Mouse (Mus musculus): ENCODE measurements around the gene Cradd. TPM values are rescaled to one million over a fixed set of nuclear protein-coding genes. Genes with fewer than 3 reads are reported as not detected.

Gene Cradd
- polyA plus RNA-seq, 1 experiment from 2014 or later, result 13.2 TPM

DNA sequence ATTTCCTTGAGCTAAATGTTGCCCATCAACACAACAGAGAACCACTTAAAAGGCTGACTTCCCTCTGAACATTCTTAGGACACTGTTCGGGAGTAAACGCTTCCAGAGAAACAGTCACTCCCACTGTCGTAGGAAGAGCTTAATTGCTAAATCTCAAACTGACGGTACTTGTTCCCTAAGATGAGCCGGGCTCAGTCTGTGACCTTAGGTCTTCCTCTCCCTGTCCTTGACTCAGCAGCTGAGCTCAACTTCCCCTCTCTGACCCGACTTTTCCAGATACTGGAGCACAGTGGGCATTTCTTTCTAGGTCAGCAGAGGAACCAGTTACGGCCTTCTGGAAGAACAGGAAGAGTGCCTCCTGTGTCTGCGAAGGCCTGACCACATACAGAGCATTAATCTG is 87.7 kb downstream of the Cradd start:
- peaks cover 30% of the 10 kb centered on the region for H3K27me3 ChIP-seq (ENCODE audit: poor library complexity, severe bottlenecking)
- H3K36me3 ChIP-seq (replicated peaks), result no peaks in the 10 kb centered on the region
- 24% methylated on average over 8 of the region's 8 CpGs for WGBS
- no peak overlapping the region for H3K4me3 ChIP-seq
- peak overlapping the region; percentile 40; the same call in 1 of the 2 replicates for H3K27ac ChIP-seq
- H3K4me1 ChIP-seq, result peaks cover 56% of the 10 kb centered on the region
- DNase-seq (ENCODE audit: extremely low spot score, low spot score), result no peak
- H3K9me3 ChIP-seq, result no peaks in the 10 kb centered on the region

DNA sequence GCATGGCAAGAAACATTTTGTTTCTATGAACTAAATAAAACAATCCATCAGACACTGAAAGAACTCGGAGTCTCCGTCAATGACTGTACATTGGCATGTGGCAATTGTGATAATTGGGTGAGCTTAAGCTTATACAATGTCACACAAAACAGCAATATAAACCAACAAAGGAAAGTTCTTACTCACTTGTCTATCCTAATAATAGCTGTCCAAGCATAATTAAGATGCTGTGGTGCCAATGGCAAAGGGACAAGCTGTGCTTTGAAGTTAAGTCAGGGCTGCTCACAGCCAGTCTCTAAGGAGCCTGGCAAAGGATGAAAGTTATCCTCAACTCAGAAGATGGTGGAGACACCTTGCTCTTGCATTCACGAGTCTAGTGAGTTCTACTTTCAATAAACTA is 89.3 kb downstream of the Cradd start:
- no peaks in the 10 kb centered on the region for H3K9me3 ChIP-seq
- peaks cover 46% of the 10 kb centered on the region for H3K4me1 ChIP-seq
- no peak for DNase-seq (ENCODE audit: extremely low spot score, low spot score)
- peaks cover 23% of the 10 kb centered on the region for H3K27me3 ChIP-seq (ENCODE audit: poor library complexity, severe bottlenecking)
- H3K4me3 ChIP-seq, result no peak overlapping the region
- no peaks in the 10 kb centered on the region for H3K36me3 ChIP-seq (replicated peaks)
- 63% methylated on average over 3 of the region's 3 CpGs for WGBS
- H3K27ac ChIP-seq, result no peak overlapping the region

DNA sequence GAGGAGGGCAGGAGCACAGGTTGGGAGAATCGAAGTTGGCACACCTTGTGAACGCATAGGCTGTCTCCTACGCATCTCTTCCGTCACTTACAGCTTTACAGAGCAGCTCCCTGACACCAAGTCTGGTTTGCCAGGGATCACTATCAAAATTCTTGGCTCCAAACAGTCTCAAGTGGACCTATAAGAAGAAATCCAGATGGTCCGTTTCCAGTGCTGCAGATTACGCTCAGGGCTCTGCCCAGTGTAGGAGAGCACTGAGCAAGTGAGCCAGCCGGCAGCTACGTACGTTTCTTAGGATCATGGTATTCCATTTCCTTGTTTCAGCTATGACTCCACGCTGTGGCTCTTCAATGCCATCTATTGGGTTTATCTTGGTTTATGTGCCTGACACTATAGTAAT is 90.9 kb downstream of the Cradd start:
- 92% methylated on average over 10 of the region's 10 CpGs for WGBS
- Histone ChIP-seq H3K4me3 (no peak overlapping the region), H3K4me1 (peaks cover 38% of the 10 kb centered on the region), H3K27ac (no peak overlapping the region), H3K27me3 (ENCODE audit: poor library complexity, severe bottlenecking) (peaks cover 17% of the 10 kb centered on the region), H3K36me3 (replicated peaks) (no peaks in the 10 kb centered on the region), H3K9me3 (no peaks in the 10 kb centered on the region)
- no peak for DNase-seq (ENCODE audit: extremely low spot score, low spot score)

DNA sequence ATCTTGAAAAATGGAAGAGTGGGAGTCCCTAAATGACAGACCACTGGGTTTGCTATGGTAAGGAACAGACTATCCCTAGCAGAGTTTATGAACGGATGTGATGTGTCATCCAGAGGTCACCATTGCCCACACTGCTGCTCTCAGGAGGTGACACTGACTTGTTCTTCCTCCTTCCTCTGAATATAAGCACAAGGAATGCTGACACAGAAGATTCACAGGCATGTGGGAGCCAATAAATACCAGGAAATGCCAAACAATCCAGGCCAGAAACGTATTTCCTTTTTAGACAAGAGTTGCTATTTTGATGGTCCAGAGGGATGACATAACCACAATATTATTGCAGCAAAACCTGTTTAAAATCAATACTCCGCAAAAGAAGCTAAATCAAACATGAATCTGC is 91.4 kb downstream of the Cradd start:
- no peak for DNase-seq (ENCODE audit: extremely low spot score, low spot score)
- H3K27ac ChIP-seq, result no peak overlapping the region
- H3K36me3 ChIP-seq (replicated peaks), result no peaks in the 10 kb centered on the region
- H3K4me1 ChIP-seq, result peaks cover 43% of the 10 kb centered on the region
- peaks cover 14% of the 10 kb centered on the region for H3K27me3 ChIP-seq (ENCODE audit: poor library complexity, severe bottlenecking)
- H3K4me3 ChIP-seq, result no peak overlapping the region
- H3K9me3 ChIP-seq, result no peaks in the 10 kb centered on the region
- WGBS, result 80% methylated on average over 3 of the region's 3 CpGs

DNA sequence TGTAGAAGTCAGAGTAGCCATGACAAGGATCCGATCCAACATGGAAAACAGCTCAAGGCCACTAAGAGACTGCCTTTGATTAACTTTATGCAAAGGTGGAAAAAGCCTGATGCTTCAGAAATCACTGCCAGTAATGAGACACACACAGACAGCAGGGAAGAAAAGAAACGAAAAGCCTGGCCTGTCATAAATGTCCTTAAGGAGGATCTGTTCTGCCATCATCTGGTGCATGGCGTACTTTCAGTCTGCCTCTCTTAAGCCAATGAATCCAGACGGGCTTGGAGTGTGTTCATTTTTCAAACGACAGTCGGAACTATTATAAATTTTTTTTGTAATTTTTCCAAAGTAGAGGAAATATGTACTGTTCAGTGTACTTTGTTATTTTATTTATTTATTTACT is 95.7 kb downstream of the Cradd start:
- WGBS, result 82% methylated on average over 6 of the region's 6 CpGs
- peaks cover 15% of the 10 kb centered on the region for H3K4me1 ChIP-seq
- no peaks in the 10 kb centered on the region for H3K27me3 ChIP-seq (ENCODE audit: poor library complexity, severe bottlenecking)
- no peak overlapping the region for H3K27ac ChIP-seq
- no peaks in the 10 kb centered on the region for H3K36me3 ChIP-seq (replicated peaks)
- no peak overlapping the region for H3K4me3 ChIP-seq
- H3K9me3 ChIP-seq, result no peaks in the 10 kb centered on the region
- DNase-seq (ENCODE audit: extremely low spot score, low spot score), result no peak

DNA sequence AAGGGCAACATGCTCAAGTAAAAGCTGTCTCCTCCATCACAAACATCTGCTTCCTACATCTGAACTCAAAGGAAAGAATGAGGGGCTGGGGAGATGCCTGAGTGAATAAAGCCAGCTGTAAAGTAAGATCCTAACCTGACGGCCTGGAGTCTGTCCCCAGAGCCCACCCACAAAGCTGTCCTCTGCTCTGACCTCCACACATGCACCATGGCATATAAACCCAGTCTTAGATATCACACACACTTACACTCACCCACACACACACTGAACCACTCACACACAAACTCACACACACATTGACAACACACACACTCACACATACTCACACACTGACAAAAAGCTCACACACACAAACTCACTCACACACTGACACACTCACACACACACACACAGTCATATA is 96.3 kb downstream of the Cradd start:
- Histone ChIP-seq H3K27ac (no peak overlapping the region), H3K4me1 (peaks cover 15% of the 10 kb centered on the region), H3K27me3 (ENCODE audit: poor library complexity, severe bottlenecking) (no peaks in the 10 kb centered on the region), H3K36me3 (replicated peaks) (no peaks in the 10 kb centered on the region), H3K4me3 (no peak overlapping the region), H3K9me3 (no peaks in the 10 kb centered on the region)
- WGBS, result 0% methylated on average over 1 of the region's 1 CpGs
- no peak for DNase-seq (ENCODE audit: extremely low spot score, low spot score)

DNA sequence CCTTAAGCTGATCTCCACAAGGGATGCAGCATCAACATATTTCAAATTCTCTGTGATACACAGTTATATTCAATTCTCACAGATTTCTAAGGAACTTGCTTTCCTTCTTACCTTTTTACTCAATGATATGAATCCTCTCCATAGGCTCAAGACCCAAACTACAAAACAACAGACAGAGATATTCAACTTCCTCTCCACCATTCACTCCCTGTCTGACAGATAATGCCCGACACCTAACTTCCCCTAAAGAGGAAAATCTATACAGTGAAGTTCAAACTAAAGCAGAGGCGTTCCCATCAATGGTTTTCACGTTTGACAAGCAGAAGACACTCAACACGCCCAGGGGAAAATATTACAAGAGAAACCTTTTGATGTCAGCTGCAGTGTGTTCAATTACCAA is 97.2 kb downstream of the Cradd start:
- Histone ChIP-seq H3K4me1 (peaks cover 15% of the 10 kb centered on the region), H3K9me3 (no peaks in the 10 kb centered on the region), H3K27me3 (ENCODE audit: poor library complexity, severe bottlenecking) (no peaks in the 10 kb centered on the region), H3K27ac (no peak overlapping the region), H3K36me3 (replicated peaks) (no peaks in the 10 kb centered on the region), H3K4me3 (no peak overlapping the region)
- 80% methylated on average over 4 of the region's 4 CpGs for WGBS
- no peak for DNase-seq (ENCODE audit: extremely low spot score, low spot score)

DNA sequence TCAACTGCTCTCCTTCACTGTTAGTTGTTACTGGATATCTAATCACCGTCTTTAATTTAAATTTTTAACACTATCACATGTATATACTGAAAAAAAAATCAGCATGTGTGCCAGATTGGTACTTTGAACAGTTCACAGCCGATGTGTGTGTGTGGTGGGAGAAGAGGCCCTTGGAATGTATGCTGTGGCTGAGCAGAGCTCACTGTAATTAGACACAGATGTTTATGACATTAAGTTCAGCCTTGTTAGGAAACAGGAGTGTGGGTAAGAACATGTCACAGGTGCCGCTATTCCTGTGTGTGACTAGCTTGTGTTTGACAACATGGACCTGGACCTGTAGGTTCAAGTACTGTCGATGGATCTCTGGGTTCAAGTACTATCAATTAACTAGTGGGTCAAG is 98.9 kb downstream of the Cradd start:
- no peak overlapping the region for H3K4me3 ChIP-seq
- WGBS, result 80% methylated on average over 4 of the region's 4 CpGs
- no peaks in the 10 kb centered on the region for H3K9me3 ChIP-seq
- H3K4me1 ChIP-seq, result peaks cover 15% of the 10 kb centered on the region
- no peaks in the 10 kb centered on the region for H3K36me3 ChIP-seq (replicated peaks)
- H3K27ac ChIP-seq, result no peak overlapping the region
- no peak for DNase-seq (ENCODE audit: extremely low spot score, low spot score)
- no peaks in the 10 kb centered on the region for H3K27me3 ChIP-seq (ENCODE audit: poor library complexity, severe bottlenecking)

DNA sequence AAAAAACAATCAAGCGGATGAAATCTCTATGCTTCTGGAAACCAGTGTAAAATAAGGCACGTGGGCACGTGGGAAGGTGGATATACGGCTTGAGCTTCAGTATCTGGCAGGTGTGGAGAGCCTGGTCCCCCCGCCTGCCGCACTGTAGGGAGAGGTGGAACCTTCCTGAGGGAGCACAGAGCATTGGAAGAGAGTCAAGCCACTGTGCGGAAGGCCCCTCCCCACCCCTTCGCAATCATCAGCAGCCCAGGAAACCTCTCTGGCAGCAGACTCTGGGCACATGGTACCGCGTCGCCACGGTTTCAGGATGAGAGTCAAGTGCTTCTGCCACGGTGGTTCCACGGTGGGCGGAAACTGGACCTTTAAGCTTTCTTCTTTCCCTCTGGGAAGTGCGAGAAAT is 100.7 kb downstream of the Cradd start:
- H3K36me3 ChIP-seq (replicated peaks), result no peaks in the 10 kb centered on the region
- H3K9me3 ChIP-seq, result no peaks in the 10 kb centered on the region
- H3K27ac ChIP-seq, result no peak overlapping the region
- no peaks in the 10 kb centered on the region for H3K27me3 ChIP-seq (ENCODE audit: poor library complexity, severe bottlenecking)
- no peak for DNase-seq (ENCODE audit: extremely low spot score, low spot score)
- peaks cover 12% of the 10 kb centered on the region for H3K4me1 ChIP-seq
- 85% methylated on average over 16 of the region's 16 CpGs for WGBS
- no peak overlapping the region for H3K4me3 ChIP-seq

DNA sequence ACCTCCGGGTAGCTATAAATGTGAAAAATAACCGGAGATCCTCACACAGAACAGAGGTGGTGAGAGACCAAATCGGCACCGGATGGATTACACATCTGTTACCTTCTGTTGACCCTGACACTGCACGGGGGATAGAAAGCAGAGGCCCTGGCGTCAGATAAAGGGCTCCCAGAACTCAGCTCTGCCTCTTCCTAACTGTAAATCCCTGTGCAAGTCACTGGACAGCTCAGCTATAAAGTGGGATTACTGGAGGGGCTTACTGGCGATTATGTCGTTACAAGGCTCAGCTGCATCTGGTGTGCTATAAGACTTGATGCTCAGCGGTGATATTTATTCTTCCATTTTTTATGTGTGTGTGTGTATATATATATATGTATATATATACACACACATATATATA is 102.0 kb downstream of the Cradd start:
- H3K27me3 ChIP-seq (ENCODE audit: poor library complexity, severe bottlenecking), result no peaks in the 10 kb centered on the region
- H3K27ac ChIP-seq, result no peak overlapping the region
- WGBS, result 92% methylated on average over 9 of the region's 9 CpGs
- 0 out of 2 replicates have a peak, but pooled peaks cover 4% of the 10 kb centered on the region for H3K4me1 ChIP-seq
- no peak for DNase-seq (ENCODE audit: extremely low spot score, low spot score)
- H3K9me3 ChIP-seq, result no peaks in the 10 kb centered on the region
- H3K4me3 ChIP-seq, result no peak overlapping the region
- H3K36me3 ChIP-seq (replicated peaks), result no peaks in the 10 kb centered on the region

DNA sequence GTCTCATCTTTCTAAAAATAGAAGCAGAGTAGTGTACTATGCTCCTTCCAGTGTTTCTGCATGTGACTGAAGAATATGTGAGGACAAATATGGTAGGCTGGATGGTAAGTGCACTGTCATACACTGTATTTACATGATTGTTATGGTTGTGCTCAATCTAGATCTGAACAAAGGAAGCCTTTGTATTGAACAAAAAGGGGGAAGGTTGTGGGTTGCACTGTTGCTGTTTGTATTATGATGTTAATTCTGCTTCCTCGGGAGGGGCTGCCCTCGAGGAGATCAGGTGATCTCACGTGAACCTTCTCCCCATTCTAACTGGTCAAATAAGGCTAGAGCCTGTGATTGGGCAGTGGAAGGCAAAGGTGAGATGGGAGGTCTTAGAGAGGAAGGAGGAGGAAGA is 103.4 kb downstream of the Cradd start:
- Histone ChIP-seq H3K4me3 (no peak overlapping the region), H3K4me1 (0 out of 2 replicates have a peak, but pooled peaks cover 4% of the 10 kb centered on the region), H3K27me3 (ENCODE audit: poor library complexity, severe bottlenecking) (no peaks in the 10 kb centered on the region), H3K9me3 (no peaks in the 10 kb centered on the region), H3K36me3 (replicated peaks) (no peaks in the 10 kb centered on the region), H3K27ac (no peak overlapping the region)
- DNase-seq (ENCODE audit: extremely low spot score, low spot score), result no peak
- WGBS, result 82% methylated on average over 3 of the region's 3 CpGs

DNA sequence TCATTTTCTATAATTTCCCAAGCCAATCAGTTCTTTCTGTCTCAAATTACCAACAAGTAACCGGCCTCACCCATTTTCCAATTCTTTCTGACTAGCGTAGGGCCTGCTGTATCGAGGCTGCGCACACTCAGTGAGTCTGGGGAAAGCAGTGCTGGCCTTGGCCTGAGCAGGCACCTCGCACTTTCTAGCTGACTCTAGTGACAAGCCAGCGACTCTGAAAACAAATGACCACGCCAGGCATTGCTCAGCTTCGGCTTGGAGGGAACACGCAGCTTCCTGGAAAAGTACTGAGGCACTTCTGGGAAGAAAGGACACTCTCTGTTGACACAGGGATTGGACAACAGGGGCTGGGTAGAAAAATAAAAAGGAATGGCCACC is 105.3 kb downstream of the Cradd start:
- no peaks in the 10 kb centered on the region for H3K9me3 ChIP-seq
- H3K27ac ChIP-seq, result no peak overlapping the region
- no peaks in the 10 kb centered on the region for H3K27me3 ChIP-seq (ENCODE audit: poor library complexity, severe bottlenecking)
- DNase-seq (ENCODE audit: extremely low spot score, low spot score), result no peak
- H3K4me1 ChIP-seq, result 0 out of 2 replicates have a peak, but pooled peaks cover 4% of the 10 kb centered on the region
- no peak overlapping the region for H3K4me3 ChIP-seq
- 90% methylated on average over 9 of the region's 9 CpGs for WGBS
- H3K36me3 ChIP-seq (replicated peaks), result no peaks in the 10 kb centered on the region

DNA sequence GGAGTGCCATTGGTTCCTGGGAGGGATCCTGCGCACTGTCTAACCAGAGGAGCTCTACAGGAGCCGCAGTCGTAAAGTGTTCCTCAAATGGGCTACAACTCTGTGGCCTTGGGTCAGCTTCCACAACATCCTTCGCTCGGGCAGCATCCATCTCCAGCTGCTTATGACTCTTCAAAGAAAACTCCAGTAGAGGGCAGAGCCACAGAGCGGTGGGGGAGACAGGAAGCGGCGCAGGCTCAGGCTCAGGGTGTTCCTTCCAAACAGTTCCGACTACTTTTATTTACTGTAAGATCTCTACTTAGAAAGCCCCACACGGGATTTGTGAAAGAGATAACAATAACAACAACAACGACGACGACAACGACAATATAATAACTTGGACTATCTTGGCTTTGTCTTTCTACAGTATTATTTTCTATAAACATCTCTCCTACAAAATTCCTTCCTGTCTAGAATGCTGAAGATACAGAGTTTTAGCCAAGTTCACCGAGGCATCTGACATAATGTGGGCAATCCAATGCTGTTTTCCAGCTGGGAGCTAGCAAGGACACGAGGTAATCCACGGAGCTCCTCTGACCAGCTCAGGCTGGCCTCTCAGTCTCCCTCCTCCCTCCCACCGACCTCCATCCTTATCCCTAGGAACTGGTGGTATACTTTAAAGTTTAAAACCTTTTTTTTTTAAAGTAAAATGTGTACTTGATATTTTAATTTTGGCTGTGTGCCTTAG is 105.8 kb downstream of the Cradd start:
- H3K27ac ChIP-seq, result no peak overlapping the region
- H3K9me3 ChIP-seq, result no peaks in the 10 kb centered on the region
- no peak overlapping the region for H3K4me3 ChIP-seq
- 0 out of 2 replicates have a peak, but pooled peaks cover 4% of the 10 kb centered on the region for H3K4me1 ChIP-seq
- 65% methylated on average over 18 of the region's 18 CpGs for WGBS
- no peaks in the 10 kb centered on the region for H3K36me3 ChIP-seq (replicated peaks)
- no peaks in the 10 kb centered on the region for H3K27me3 ChIP-seq (ENCODE audit: poor library complexity, severe bottlenecking)
- no peak for DNase-seq (ENCODE audit: extremely low spot score, low spot score)

DNA sequence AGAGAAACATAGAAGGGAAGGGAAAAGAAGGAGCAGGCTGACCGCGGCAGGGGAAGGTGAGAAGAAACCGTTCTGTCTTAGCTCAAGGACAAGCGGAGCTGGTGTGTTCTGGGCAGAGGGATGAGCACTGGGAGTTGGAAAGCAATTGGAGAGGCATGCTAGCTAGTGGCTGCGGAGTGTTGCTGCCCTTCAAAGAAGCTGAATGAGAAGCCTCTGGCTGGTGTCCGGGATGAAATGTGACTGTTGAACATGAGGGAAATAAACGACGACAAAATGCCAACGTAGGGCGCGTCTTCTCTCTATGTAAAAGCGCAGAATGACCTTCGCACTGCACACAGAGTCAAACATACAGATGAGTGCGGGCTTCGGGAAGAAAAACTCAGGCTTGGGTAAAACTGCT is 108.6 kb downstream of the Cradd start:
- no peak for DNase-seq (ENCODE audit: extremely low spot score, low spot score)
- Histone ChIP-seq H3K4me1 (0 out of 2 replicates have a peak, but pooled peaks cover 4% of the 10 kb centered on the region), H3K27me3 (ENCODE audit: poor library complexity, severe bottlenecking) (no peaks in the 10 kb centered on the region), H3K4me3 (no peak overlapping the region), H3K9me3 (no peaks in the 10 kb centered on the region), H3K27ac (no peak overlapping the region), H3K36me3 (replicated peaks) (no peaks in the 10 kb centered on the region)
- WGBS, result 96% methylated on average over 15 of the region's 15 CpGs

Measured in forebrain, embryonic 10.5 days (tissue).